Mouse (Mus musculus): ENCODE measurements around the gene C1ql1. TPM values are rescaled to one million over a fixed set of nuclear protein-coding genes. Genes with fewer than 3 reads are reported as not detected.

Gene C1ql1
- polyA plus RNA-seq (2017; shearing (Covaris generic)), result not detected

DNA sequence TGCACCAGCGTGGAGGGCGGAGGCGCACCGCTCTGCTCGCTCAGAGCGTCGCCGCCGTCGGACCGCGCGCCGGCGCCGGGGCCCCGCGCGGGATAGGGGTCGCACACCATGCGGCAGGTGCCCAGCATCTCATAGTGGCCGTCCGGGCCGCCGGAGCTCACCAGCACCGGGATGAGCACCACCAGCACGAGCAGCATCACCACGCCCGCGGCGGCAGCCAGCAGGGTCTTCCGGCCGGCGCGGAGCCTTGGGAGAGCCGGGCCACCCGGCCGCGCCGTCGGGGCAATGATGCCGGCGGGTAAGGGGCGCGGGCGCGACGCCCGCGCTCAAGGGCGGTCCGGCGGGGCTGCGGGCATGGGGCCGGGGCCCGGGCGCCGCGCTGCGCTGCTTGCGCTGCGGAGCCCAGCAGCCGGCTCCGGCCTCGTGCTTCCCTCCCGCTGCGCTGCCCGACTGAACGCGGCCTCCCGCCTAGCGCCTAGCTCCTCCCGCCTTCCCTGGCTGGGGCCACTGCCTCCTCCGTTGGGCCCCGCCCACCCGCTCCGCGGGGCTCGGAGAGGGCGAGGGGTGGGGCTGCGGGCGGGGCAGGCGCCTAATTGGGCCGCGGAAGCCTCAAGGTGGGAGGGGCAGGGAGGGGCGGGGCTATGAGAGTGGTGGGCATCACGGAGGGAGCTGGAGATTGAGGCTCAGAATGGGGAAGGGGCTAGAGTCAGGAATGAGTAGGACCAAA is at the start of gene C1ql1:
Gene C1ql1, minus strand, starts transcription at position 424 of the 727 bp plus-strand sequence.

DNA sequence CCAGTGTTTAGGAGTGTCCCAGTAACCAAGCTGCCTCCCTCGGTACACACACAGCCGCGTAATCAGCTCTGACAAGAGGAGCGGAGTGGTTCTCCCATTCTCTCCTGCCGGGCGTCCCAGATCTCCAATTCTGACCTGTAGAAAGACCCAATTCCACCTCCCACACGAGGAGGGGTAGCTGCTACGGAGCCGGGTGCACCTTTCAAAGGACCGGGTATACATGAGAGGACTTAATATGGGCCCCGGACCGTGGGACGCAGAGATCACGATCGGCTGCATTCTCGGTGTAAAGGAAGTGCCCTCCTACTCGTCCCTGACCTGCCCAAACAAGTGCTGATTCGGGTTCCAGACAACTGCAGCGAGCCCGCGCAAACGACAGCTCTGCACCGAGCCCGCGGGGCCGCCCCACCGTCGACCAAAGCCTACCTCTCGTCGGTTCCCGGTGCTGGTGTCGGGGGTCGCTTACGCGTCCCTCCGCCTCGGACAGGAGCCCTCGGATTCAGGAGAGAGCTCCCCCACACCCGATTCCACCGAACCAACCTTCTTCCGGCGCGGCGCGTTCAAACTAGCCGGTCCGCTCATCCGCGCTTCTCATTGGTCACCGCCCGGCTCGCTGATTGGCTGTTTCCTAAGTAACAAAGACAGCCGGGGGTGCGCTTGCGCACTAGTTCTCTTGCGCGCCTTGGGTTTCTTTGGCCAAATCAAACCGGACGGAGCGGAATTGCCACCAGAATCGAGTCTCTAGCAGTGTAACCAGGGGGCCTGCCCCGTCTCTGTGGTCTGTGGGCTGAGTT is 21.7 kb downstream of the C1ql1 start, which contains the start of gene Kif18b:
Gene Kif18b, minus strand, starts transcription at position 568 of the 794 bp plus-strand sequence.

DNA sequence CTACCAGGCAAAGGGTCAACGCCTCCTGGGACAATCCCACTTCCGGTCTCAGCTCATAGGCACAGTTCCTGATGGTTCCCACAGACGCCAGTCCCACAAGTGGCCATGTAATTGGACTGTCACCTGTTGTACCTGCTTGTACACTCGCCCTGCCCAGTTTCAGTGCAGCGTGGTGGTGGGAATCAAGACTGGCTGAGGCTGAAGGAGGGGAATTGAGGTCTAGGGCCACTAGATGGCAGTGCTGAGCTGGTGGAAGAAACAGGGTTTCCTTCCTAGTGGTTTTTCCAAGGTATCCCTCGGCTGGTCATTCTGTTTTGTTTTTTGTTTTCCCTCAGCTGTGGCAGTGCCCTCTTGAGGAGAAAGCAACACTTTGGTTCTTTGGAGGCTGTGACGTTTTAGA is 45.7 kb downstream of the C1ql1 start, which contains the start of gene Gfap:
Gene Gfap, minus strand, starts transcription at position 150 of the 400 bp plus-strand sequence.

Other genes with a start within 250 kb of the C1ql1 start
- 34.4 TPM for gene Ccdc43, start 248.9 kb downstream of the C1ql1 start, polyA plus RNA-seq (2017; shearing (Covaris generic))
- gene Adam11, start 185.2 kb downstream of the C1ql1 start, polyA plus RNA-seq (2017; shearing (Covaris generic)), result 0.20 TPM
- gene Gjc1, start 127.0 kb downstream of the C1ql1 start, polyA plus RNA-seq (2017; shearing (Covaris generic)), result 0.20 TPM
- gene Higd1b, start 110.8 kb downstream of the C1ql1 start, polyA plus RNA-seq (2017; shearing (Covaris generic)), result not detected
- 122 TPM for gene Eftud2, start 65.7 kb downstream of the C1ql1 start, polyA plus RNA-seq (2017; shearing (Covaris generic))
- gene Ccdc103, start 65.5 kb downstream of the C1ql1 start, polyA plus RNA-seq (2017; shearing (Covaris generic)), result not detected
- gene Fam187a, start 61.5 kb downstream of the C1ql1 start, polyA plus RNA-seq (2017; shearing (Covaris generic)), result not detected
- not detected for gene Gfap, start 45.8 kb downstream of the C1ql1 start, polyA plus RNA-seq (2017; shearing (Covaris generic))
- 0.89 TPM for gene Kif18b, start 21.6 kb downstream of the C1ql1 start, polyA plus RNA-seq (2017; shearing (Covaris generic))
- 72.9 TPM for gene Nmt1, start 81.5 kb upstream of the C1ql1 start, polyA plus RNA-seq (2017; shearing (Covaris generic))
- 8.9 TPM for gene Dcakd, start 81.6 kb upstream of the C1ql1 start, polyA plus RNA-seq (2017; shearing (Covaris generic))
- 2.5 TPM for gene Plcd3, start 155.0 kb upstream of the C1ql1 start, polyA plus RNA-seq (2017; shearing (Covaris generic))
- 44.4 TPM for gene Acbd4, start 155.0 kb upstream of the C1ql1 start, polyA plus RNA-seq (2017; shearing (Covaris generic))
- gene Hexim1, start 169.5 kb upstream of the C1ql1 start, polyA plus RNA-seq (2017; shearing (Covaris generic)), result 8.9 TPM
- gene Hexim2, start 185.7 kb upstream of the C1ql1 start, polyA plus RNA-seq (2017; shearing (Covaris generic)), result 5.9 TPM
- 143 TPM for gene Fmnl1, start 224.4 kb upstream of the C1ql1 start, polyA plus RNA-seq (2017; shearing (Covaris generic))

Data from effector memory CD4-positive, alpha-beta T cell, adult 7 months (primary cell).